Mouse (Mus musculus): ENCODE results near the gene Igsf8.

DNA sequence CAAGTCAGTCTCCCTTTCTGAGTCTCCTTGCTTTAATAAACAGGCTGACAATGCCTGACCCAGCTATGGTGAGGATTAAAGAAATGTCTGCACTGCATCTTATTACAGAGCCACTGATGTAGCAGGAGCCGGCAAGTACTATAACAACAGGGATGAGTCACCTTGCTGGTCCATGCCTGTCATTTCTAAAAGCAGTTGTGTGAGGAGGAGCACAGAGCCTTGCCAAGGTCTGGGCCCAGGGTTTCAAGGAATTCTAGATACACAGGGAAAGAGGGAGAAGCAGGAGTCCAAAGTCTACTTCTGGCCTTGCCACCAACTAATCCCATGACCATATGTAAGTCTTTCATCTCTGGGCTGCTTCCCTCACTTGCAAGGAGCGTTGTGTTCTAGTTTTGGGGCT, 31.4 kb downstream of the Igsf8 start:
- TF ChIP-seq CTCF (IDR thresholded peaks at IDR 0.05; ENCODE audit: low read depth), result no peak
- TF ChIP-seq EP300 (IDR thresholded peaks at IDR 0.05; ENCODE audit: low read depth), result no peak
